In genomic region chr6:110776046-110776445, GRCm38 (mm10) we compare ENCODE assay signal across 16 mouse cellular contexts.
"Had no signal": no experiment of that assay in that cellular context is flagged by ENCODE, and none has a peak within 500 bp of the region (broad histone marks: within the 10 kb centered on the region; RNA-seq: fewer than 3 reads in every experiment).

No protein-coding gene starts in this region.

- H3K27ac ChIP-seq: neural tube, embryonic 12.5 days; neural tube, embryonic 13.5 days; neural tube, embryonic 15.5 days; stomach, embryonic 15.5 days; stomach, postnatal 0 days had no signal

- H3K4me2 ChIP-seq: neural tube, embryonic 12.5 days; neural tube, embryonic 13.5 days; neural tube, embryonic 15.5 days; stomach, embryonic 15.5 days had no signal

- H3K27me3 ChIP-seq: neural tube, embryonic 12.5 days; neural tube, embryonic 13.5 days; neural tube, embryonic 15.5 days; stomach, embryonic 15.5 days had no signal

- DNase-seq: right cerebral cortex, adult 18-20 months; right cerebral cortex, postnatal 14 days; right cerebral cortex, postnatal 25 days; right cerebral cortex, postnatal 4 days; spleen, adult 18-20 months; thymus, adult 18-20 months; thymus, adult 2 months; thymus, postnatal 14 days; thymus, postnatal 25 days; thymus, postnatal 36 days; thymus, postnatal 4 days had no signal

- H3K9ac ChIP-seq: neural tube, embryonic 12.5 days; neural tube, embryonic 13.5 days; neural tube, embryonic 15.5 days; stomach, embryonic 15.5 days had no signal

- H3K4me3 ChIP-seq: neural tube, embryonic 12.5 days; neural tube, embryonic 13.5 days; neural tube, embryonic 15.5 days; stomach, embryonic 15.5 days had no signal

- H3K9me3 ChIP-seq: neural tube, embryonic 12.5 days; neural tube, embryonic 13.5 days; neural tube, embryonic 15.5 days; stomach, embryonic 15.5 days had no signal

- H3K4me1 ChIP-seq: neural tube, embryonic 12.5 days; neural tube, embryonic 13.5 days; neural tube, embryonic 15.5 days; stomach, embryonic 15.5 days had no signal

- H3K36me3 ChIP-seq: neural tube, embryonic 12.5 days; neural tube, embryonic 13.5 days; neural tube, embryonic 15.5 days; stomach, embryonic 15.5 days had no signal
